Mouse (Mus musculus) embryo, embryonic 10 days (tissue): ENCODE measurements around the gene Rfpl4b.
"Not testable (repeated sequence)": the region's sequence is repeated elsewhere in the genome, so short reads cannot be mapped to it uniquely, and the experiment has no call there.

Source experiments
- DNase-seq: peaks from one replicate; pipeline ENCODE4 v3.0.0-alpha.2; 2015; ENCODE audit warnings: low spot score

Rfpl4b gene

GRCm38 (mm10) chr10:38821679-38822078, at the start of gene Rfpl4b:
TSS of gene Rfpl4b (minus strand) at chr10:38821779.
- no peak for DNase-seq

DNA sequence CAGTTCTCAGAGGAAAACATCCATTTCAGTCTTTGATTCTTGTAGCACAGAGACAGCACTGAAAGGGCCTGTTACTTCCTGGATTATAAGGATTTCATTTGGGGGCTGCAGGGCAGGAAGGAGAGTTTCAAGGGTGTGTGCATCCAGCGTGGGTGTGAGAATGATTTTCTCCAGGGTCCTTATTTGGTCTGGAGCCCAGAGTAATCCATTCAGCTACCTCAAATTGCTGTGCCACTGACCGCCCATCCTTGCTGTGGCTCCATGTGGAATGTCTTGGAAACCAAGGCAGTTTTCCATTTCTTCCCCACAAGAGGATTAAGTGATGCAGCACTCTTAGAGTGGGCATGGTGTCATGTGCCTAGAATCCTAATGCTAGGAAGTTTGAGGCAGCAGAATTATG, 33.6 kb upstream of the Rfpl4b start:
- DNase-seq, result no peak

DNA sequence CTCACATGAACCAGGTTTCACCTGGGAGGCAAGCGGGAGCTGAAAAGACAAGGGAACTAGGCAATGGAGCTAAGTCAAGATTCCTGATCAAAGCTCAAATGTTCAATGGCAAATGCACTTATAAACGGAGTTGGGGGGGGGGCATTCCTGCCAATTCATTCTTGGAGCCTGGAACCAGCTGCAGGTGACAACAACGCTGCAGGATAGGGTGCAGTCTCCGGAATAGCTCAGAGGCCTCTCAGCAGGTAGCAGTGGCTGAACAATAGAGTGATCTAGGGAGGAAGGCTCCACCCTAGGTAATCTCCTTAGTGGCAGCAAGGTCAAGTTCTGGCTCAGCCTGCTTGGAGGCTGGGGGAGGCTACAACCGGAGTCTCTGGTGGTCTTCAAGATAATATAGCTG, 28.4 kb upstream of the Rfpl4b start:
- not testable (repeated sequence) for DNase-seq

- DNase-seq, result peak; percentile 80
These were observed 27.4 kb upstream of the Rfpl4b start for GRCm38 (mm10) chr10:38848884-38849499.

DNA sequence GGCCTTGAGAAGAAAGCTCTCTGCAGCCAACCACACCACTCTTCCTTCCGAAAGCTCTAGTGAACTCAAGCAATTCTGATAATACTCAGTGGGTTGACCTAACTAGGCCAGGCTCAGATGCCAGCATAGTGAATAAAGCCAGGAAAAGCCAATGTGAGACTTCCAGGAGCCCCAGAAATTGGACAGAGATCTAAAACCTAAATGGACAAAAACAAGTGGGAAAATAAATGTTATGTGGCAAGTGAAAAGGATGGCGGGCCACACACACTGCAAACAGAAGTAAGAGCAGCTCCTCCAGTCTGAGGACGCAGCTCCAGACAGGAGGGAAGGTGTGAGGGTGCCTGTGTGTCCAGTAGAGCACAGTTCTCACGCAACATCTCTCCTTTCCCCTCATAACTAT, 26.7 kb upstream of the Rfpl4b start:
- DNase-seq, result no peak

- no peak for DNase-seq
These were observed 2.2 kb upstream of the Rfpl4b start for GRCm38 (mm10) chr10:38823741-38824140.

GRCm38 (mm10) chr10:38806056-38806455, 15.5 kb downstream of the Rfpl4b start:
- DNase-seq, result no peak

DNA sequence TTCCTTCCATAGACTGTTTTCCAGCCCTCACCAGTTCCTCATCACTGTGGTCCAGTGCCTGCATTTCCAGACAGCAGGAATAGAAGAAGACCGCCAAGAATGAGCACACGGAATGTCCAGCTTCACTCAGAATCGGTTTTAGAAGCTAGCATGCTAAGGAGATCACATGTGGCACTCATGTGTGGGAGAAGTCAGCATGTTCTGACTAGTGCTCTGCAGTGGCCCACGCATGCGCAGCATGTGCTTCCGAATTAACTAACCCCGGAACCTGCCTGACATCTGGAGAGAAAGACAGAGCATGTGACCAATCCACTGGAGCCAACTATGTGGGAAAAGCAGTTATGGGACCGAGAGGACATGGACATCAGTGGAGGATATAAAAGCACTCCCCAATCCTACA, 17.5 kb downstream of the Rfpl4b start:
- no peak for DNase-seq

- DNase-seq, result no peak
These were observed 18.3 kb downstream of the Rfpl4b start for GRCm38 (mm10) chr10:38803304-38803703.

- no peak for DNase-seq
These were observed 33.0 kb downstream of the Rfpl4b start for GRCm38 (mm10) chr10:38788612-38789011.
